Mouse (Mus musculus) lung, embryonic 14.5 days (tissue): Measurements from ENCODE around the gene Gm20822. TPM values are rescaled to one million over a fixed set of nuclear protein-coding genes. Genes with fewer than 3 reads are reported as not detected.
"Not testable (repeated sequence)": the region's sequence is repeated elsewhere in the genome, so short reads cannot be mapped to it uniquely, and the experiment has no call there.

ENCODE experiments used
- ATAC-seq: fragments of 200-750 bp; cut with Nextera tagmentation; 2 replicates; pipeline ENCODE4 v1.8.0; 2017; ENCODE audit warnings: mild to moderate bottlenecking, moderate TSS enrichment, moderate library complexity; ENCODE audit not compliant: insufficient read depth
- DNase-seq: peaks from one replicate; pipeline ENCODE4 v3.0.0-alpha.2; 2015
- H3K27ac ChIP-seq: fragments of 300-500 bp; sonication (generic); 2 replicates; pipeline ENCODE4 v1.5.1; 2014; ENCODE audit warnings: low read depth, mild to moderate bottlenecking, moderate library complexity
- H3K27me3 ChIP-seq: fragments of 300-500 bp; sonication (generic); 2 replicates; pipeline ENCODE4 v1.6.1; 2014; ENCODE audit warnings: low read length, control low read depth; ENCODE audit not compliant: insufficient read depth
- H3K36me3 ChIP-seq: fragments of 300-500 bp; sonication (generic); 2 replicates; pipeline ENCODE4 v1.6.1; 2014; ENCODE audit warnings: control low read depth; ENCODE audit not compliant: insufficient read depth
- H3K4me1 ChIP-seq: fragments of 300-500 bp; sonication (generic); 2 replicates; pipeline ENCODE4 v1.6.1; 2014; ENCODE audit warnings: antibody characterized with exemption, control low read depth; ENCODE audit not compliant: insufficient read depth
- H3K4me2 ChIP-seq: fragments of 300-500 bp; sonication (generic); 2 replicates; pipeline ENCODE4 v1.6.1; 2014; ENCODE audit warnings: mild to moderate bottlenecking
- H3K4me3 ChIP-seq: fragments of 300-500 bp; sonication (generic); 2 replicates; pipeline ENCODE4 v1.5.1; 2014; ENCODE audit warnings: low read depth, low read length
- H3K9ac ChIP-seq: fragments of 300-500 bp; sonication (generic); 2 replicates; pipeline ENCODE4 v1.6.1; 2014
- H3K9me3 ChIP-seq: fragments of 300-500 bp; sonication (generic); 2 replicates; pipeline ENCODE4 v1.6.1; 2016; ENCODE audit warnings: low read depth, low read length, control low read depth
- WGBS: fragments of 180-500 bp; shearing (Covaris S2); extraction: QIAGEN DNeasy Blood & Tissue Kit; methylation state at CpG from one replicate; pipeline ENCODE4 v1.1.7; 2014; 5-methylcytosine and 5-hydroxymethylcytosine counted together
- polyA plus RNA-seq: library from polyadenylated mRNA; unstranded; fragments of >200 nt; fragmentation: Nextera tagmentation; extraction: Ambion mirVana; gene quantifications from 2 replicates; pipeline ENCODE4 v1.2.1, GENCODE M21; 2014

Gene Gm20822
- polyA plus RNA-seq = not detected in 2 replicates

DNA sequence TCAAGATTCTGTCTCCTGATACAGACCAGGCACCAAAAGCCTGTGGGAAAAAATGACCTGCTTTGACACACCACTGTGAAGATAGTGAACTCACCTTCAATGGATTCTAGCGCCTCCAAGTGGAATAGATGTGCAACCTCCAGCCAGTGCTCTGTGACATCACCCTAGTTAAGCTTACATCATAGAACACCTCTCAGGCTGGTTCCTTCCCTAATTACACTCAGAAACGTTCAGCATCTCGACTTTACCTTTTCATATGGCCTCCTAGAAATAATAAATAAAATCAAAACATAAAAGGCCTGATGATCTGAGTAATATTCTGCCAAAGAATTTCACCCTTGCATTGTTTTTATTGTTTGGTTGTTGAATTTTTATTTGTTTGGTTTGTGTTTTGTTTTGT is at the start of gene Gm20822:
Gene Gm20822 (minus strand): TSS at position 101 of the 400 bp plus-strand sequence.
- DNase-seq, H3K4me3 ChIP-seq, H3K36me3 ChIP-seq, H3K9ac ChIP-seq, H3K27ac ChIP-seq, H3K27me3 ChIP-seq, H3K4me1 ChIP-seq, H3K4me2 ChIP-seq, H3K9me3 ChIP-seq, ATAC-seq: not testable (repeated sequence)
- no CpG with 5 or more reads among the region's 3 CpGs for WGBS
